Mouse (Mus musculus) hindbrain, embryonic 16.5 days (tissue): ENCODE measurements around the gene Cct5. TPM values are rescaled to one million over a fixed set of nuclear protein-coding genes. Genes with fewer than 3 reads are reported as not detected.

ENCODE experiments used
- ATAC-seq: fragments of 200-750 bp; cut with Nextera tagmentation; 2 replicates; pipeline ENCODE4 v1.8.0; 2017; ENCODE audit warnings: moderate TSS enrichment, moderate library complexity
- H3K27ac ChIP-seq: fragments of 300-500 bp; sonication (generic); 2 replicates; pipeline ENCODE4 v1.5.1; 2014; ENCODE audit warnings: low read depth, mild to moderate bottlenecking, control low read depth, low read length, moderate library complexity
- H3K27me3 ChIP-seq: fragments of 300-500 bp; sonication (generic); replicated peaks from 2 replicates; pipeline ENCODE4 v1.6.1; 2014; ENCODE audit warnings: low read length; ENCODE audit not compliant: control insufficient read depth, insufficient read depth
- H3K36me3 ChIP-seq: fragments of 300-500 bp; sonication (generic); 2 replicates; pipeline ENCODE4 v1.6.1; 2014; ENCODE audit warnings: mild to moderate bottlenecking, low read length, moderate library complexity, mixed read lengths; ENCODE audit not compliant: control insufficient read depth, insufficient read depth
- H3K4me1 ChIP-seq: fragments of 300-500 bp; sonication (generic); 2 replicates; pipeline ENCODE4 v1.6.1; 2014; ENCODE audit warnings: low read depth, low read length; ENCODE audit not compliant: control insufficient read depth, insufficient read depth
- H3K4me2 ChIP-seq: fragments of 300-500 bp; sonication (generic); 2 replicates; pipeline ENCODE4 v1.6.1; 2014; ENCODE audit warnings: mild to moderate bottlenecking, low read length, control low read depth, moderate library complexity
- H3K4me3 ChIP-seq: fragments of 300-500 bp; sonication (generic); 2 replicates; pipeline ENCODE4 v1.5.1; 2014; ENCODE audit warnings: mild to moderate bottlenecking, low read length, control low read depth, moderate library complexity
- H3K9ac ChIP-seq: fragments of 300-500 bp; sonication (generic); 2 replicates; pipeline ENCODE4 v1.6.1; 2014; ENCODE audit warnings: low read depth, mild to moderate bottlenecking, control low read depth, low read length, moderate library complexity
- H3K9me3 ChIP-seq: fragments of 300-500 bp; sonication (generic); 2 replicates; pipeline ENCODE4 v1.6.1; 2014; ENCODE audit warnings: mild to moderate bottlenecking, low read length, moderate library complexity; ENCODE audit not compliant: control insufficient read depth
- WGBS: fragments of 180-500 bp; shearing (Covaris S2); extraction: QIAGEN DNeasy Blood & Tissue Kit; methylation state at CpG from one replicate; pipeline ENCODE4 v1.1.7; 2014; 5-methylcytosine and 5-hydroxymethylcytosine counted together
- polyA plus RNA-seq: library from polyadenylated mRNA; unstranded; fragments of >200 nt; fragmentation: Nextera tagmentation; extraction: Ambion mirVana; gene quantifications from 2 replicates; pipeline ENCODE4 v1.2.1, GENCODE M21; 2015

Gene Cct5
- polyA plus RNA-seq, 1 experiment from 2014 or later: 484 TPM

DNA sequence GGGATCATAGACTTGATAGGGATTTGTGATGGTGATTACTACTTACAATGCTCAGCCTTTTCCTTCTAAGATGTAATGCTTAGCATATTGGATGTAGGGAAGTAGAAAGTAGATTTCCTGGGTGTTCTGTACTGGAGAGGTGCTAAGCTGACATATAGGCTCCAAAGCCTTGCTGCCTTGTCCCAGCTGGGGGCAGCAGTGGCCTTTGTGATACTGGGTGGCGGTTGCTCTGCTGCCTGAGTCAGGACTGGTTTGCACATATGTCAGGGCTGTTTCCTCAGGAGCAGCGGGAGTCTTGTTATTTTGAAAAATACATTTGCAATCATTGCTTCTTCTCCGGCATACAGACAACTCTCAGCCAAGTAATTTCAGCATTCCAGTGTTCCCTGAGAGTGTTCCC, 9.4 kb upstream of the Cct5 start:
- Histone ChIP-seq H3K9ac (no peak overlapping the region), H3K4me3 (no peak overlapping the region), H3K27me3 (no peaks in the 10 kb centered on the region), H3K27ac (no peak overlapping the region), H3K36me3 (no peaks in the 10 kb centered on the region), H3K9me3 (no peaks in the 10 kb centered on the region), H3K4me1 (peaks cover 2% of the 10 kb centered on the region; the same call in 1 of the 2 replicates), H3K4me2 (no peak overlapping the region)
- 65% methylated on average over 3 of the region's 3 CpGs for WGBS
- peak; percentile 86 for ATAC-seq

DNA sequence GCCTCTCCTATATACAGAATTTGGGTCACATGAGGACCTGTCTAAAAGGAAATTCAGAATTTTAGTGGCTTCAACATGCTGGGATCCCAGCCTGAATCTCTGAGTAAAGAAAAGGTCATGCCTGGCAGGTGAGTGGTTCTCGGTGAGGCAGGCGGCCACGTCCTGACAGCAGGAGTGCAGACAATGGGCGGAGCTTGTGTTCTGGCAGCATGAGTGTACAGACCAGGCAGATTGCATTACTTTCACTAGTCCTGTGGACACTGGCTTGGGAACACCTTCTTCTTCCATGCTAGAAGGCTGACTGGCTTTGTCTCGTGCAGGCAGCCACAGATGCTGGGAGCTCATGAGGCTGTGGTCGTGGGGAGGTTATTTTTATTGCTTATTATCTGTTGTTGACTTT, 5.2 kb upstream of the Cct5 start:
- Histone ChIP-seq H3K4me1 (peaks cover 8% of the 10 kb centered on the region), H3K4me2 (no peak overlapping the region), H3K9me3 (no peaks in the 10 kb centered on the region), H3K4me3 (no peak overlapping the region), H3K27ac (no peak overlapping the region), H3K9ac (no peak overlapping the region; the same call in 1 of the 2 replicates), H3K36me3 (no peaks in the 10 kb centered on the region), H3K27me3 (no peaks in the 10 kb centered on the region)
- 70% methylated on average over 6 of the region's 6 CpGs for WGBS
- ATAC-seq: no peak

DNA sequence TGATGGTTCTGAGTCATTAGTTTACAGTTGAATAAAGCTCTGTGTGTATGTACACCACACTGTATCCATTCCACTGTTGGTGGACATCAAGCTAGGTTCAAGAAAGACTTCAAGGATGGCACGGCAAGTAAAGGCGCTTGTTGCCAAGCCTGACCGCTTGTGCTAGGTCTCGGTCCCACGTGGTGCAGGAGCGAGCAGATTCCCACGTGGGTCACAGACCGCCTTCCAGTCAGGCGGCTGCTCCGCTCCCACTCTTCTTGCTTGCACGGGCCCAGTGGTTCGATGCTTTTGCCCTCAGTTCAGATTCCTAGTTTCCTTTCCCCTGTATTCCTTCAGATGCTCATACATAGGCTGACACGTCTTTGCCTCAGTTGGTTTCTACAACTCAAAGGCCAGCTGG, 1.5 kb upstream of the Cct5 start:
- WGBS: 85% methylated on average over 13 of the region's 13 CpGs
- H3K36me3 ChIP-seq: no peaks in the 10 kb centered on the region
- peaks cover 21% of the 10 kb centered on the region for H3K4me1 ChIP-seq
- H3K27ac ChIP-seq: peak overlapping the region; percentile 96
- H3K27me3 ChIP-seq: no peaks in the 10 kb centered on the region
- H3K9me3 ChIP-seq: no peaks in the 10 kb centered on the region
- peak overlapping the region; percentile 63; the same call in 1 of the 2 replicates for H3K4me2 ChIP-seq
- peak overlapping the region; percentile 58; the same call in 1 of the 2 replicates for H3K4me3 ChIP-seq
- H3K9ac ChIP-seq: peak overlapping the region; percentile 96
- ATAC-seq: no peak

DNA sequence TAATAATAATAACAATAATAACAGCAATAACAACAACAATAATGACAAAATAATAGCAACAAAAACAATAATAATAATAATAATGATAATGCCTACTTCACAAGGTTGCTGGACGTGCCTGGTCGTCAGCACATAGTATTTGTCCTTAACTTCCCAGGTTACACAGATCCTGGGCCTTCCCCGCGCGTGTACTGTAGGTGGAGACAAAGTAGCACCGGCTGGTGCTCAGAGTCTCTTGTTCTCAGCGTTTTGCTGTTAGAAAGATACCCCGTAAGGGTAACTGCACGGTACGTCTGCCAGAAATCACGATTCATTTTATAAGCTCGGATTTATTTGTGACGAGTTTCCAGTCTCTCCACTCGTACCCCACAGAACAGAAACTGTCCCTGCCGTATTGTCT, 822 bp upstream of the Cct5 start:
- 3% methylated on average over 15 of the region's 15 CpGs for WGBS

DNA sequence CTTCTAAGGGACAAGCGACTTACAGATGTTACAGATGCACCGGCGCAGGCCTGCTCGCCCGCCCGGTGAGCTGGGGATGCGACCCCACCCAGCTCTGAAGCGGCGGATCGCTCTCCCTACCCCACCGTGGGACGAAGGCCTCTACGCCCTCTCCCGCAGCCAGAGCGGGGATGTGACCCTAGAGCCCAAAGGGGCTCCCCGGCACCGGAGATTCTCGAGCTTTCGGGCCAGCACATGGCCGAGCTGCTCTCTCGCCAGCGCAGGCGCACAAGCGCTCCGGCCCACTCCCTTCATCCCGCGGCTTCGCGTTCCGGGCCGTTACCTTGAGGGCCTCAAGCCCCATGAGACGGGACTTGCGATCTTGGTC, 342 bp downstream of the Cct5 start:
- ATAC-seq: peak; percentile 84
- no peaks in the 10 kb centered on the region for H3K36me3 ChIP-seq
- WGBS: under 1% methylated on average over 33 of the region's 33 CpGs

More for the DNA sequence above, 822 bp upstream of the Cct5 start:
- peak; percentile 81 for ATAC-seq
- no peaks in the 10 kb centered on the region for H3K27me3 ChIP-seq
- no peaks in the 10 kb centered on the region for H3K36me3 ChIP-seq
- peak overlapping the region; percentile 96 for H3K9ac ChIP-seq
- peak overlapping the region; percentile 58 for H3K4me3 ChIP-seq
- peak overlapping the region; percentile 96 for H3K27ac ChIP-seq
- no peaks in the 10 kb centered on the region for H3K9me3 ChIP-seq
- H3K4me2 ChIP-seq: peak overlapping the region; percentile 63
- peaks cover 21% of the 10 kb centered on the region for H3K4me1 ChIP-seq

DNA sequence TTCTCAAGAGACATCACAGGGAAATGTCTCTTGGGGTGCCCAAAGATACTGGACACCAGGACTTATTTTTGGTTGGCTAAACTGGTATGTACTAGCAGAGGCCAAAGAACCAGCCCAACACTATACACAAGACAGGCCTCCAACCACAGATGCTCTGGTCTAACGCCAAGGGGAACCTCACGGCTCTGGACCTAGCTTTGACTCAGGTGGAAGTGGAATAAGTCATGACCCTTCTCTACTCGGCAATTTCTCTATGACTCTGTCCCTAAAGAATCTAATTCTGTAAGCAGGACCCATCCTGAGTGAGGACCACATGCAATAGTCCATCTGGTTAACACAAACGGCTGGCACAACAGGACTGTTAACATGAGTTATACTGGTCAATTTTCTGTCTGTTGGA, 1.8 kb downstream of the Cct5 start:
- ATAC-seq: no peak
- Histone ChIP-seq H3K4me3 (peak overlapping the region; percentile 3; the same call in 1 of the 2 replicates), H3K36me3 (peaks cover 12% of the 10 kb centered on the region), H3K9me3 (no peaks in the 10 kb centered on the region), H3K9ac (no peak overlapping the region), H3K27me3 (no peaks in the 10 kb centered on the region), H3K4me1 (peaks cover 19% of the 10 kb centered on the region), H3K4me2 (peak overlapping the region; percentile 78), H3K27ac (no peak overlapping the region)
- 69% methylated on average over 4 of the region's 4 CpGs for WGBS

More for the DNA sequence above, 342 bp downstream of the Cct5 start:
- Histone ChIP-seq H3K27ac (peak overlapping the region; percentile 86), H3K9ac (peak overlapping the region; percentile 77), H3K4me1 (peaks cover 19% of the 10 kb centered on the region), H3K4me3 (peak overlapping the region; percentile 58), H3K27me3 (no peaks in the 10 kb centered on the region), H3K9me3 (no peaks in the 10 kb centered on the region), H3K4me2 (peak overlapping the region; percentile 78)

DNA sequence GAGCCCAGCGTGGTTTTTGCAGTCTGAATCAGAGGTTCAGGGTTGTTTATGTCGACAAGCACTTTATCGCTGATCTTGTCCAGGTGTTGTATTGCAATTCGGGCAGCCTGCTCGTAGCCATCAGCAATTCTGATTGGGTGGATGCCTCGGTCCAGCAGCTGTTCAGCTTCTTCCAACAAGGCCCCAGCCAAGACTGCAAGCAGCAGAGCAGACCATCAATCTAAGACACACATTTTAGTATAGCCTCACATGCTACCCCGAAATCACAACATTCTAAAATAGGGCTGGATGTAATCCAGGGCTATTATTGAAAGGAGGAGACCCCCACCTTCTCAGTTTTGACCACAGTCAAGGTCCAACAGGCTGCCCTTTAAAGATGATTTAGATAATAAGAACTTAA, 6.0 kb downstream of the Cct5 start:
- Histone ChIP-seq H3K9ac (no peak overlapping the region), H3K27me3 (no peaks in the 10 kb centered on the region), H3K4me2 (no peak overlapping the region), H3K4me3 (no peak overlapping the region), H3K36me3 (peaks cover 52% of the 10 kb centered on the region), H3K27ac (no peak overlapping the region), H3K9me3 (no peaks in the 10 kb centered on the region), H3K4me1 (peaks cover 13% of the 10 kb centered on the region)
- ATAC-seq: no peak
- WGBS: 88% methylated on average over 7 of the region's 7 CpGs

DNA sequence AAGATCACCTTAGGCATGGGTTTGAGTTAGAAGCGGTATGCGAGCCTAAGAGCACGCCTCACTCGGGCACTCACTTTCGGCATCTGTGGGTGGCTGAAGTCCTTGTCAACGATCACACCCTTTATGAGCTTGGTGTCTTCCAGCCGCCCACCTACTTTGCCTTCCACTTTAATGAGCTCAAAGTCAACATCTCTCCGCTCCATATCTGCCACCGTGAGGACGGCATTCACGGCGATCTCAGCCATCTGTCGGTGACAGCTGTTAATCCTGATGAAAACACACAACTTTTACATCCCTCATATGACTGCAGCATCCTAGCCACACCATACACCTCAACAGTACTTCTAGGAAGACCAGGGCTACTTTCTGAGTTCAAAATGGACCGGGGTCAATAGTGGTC, 7.3 kb downstream of the Cct5 start:
- Histone ChIP-seq H3K4me1 (peaks cover 4% of the 10 kb centered on the region), H3K9ac (no peak overlapping the region), H3K4me2 (no peak overlapping the region), H3K9me3 (no peaks in the 10 kb centered on the region), H3K27ac (no peak overlapping the region), H3K36me3 (peaks cover 65% of the 10 kb centered on the region), H3K27me3 (no peaks in the 10 kb centered on the region), H3K4me3 (no peak overlapping the region)
- WGBS: 93% methylated on average over 14 of the region's 14 CpGs
- no peak for ATAC-seq

DNA sequence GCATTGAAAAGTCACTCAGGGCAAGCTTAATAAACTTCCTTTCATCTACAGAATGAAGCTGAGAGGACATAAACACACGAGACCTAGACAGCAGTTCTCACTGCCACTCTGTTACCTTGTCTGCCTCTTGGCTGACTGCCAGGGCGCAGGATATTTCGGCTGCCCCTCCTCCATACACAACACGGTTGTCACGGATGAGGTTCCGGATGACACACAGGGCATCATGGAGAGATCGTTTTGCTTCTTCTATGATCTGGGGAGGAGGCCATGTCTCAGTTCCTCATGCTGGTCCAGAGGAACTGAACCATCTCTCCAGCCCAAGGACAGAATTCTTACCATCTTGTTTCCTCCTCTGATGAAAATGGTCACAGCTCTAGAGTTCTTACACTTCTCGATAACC, 9.1 kb downstream of the Cct5 start:
- H3K4me3 ChIP-seq: no peak overlapping the region
- WGBS: 90% methylated on average over 8 of the region's 8 CpGs
- no peaks in the 10 kb centered on the region for H3K4me1 ChIP-seq
- H3K9ac ChIP-seq: no peak overlapping the region
- H3K4me2 ChIP-seq: no peak overlapping the region
- H3K27ac ChIP-seq: no peak overlapping the region
- H3K9me3 ChIP-seq: no peaks in the 10 kb centered on the region
- peaks cover 65% of the 10 kb centered on the region for H3K36me3 ChIP-seq
- no peaks in the 10 kb centered on the region for H3K27me3 ChIP-seq
- ATAC-seq: no peak

DNA sequence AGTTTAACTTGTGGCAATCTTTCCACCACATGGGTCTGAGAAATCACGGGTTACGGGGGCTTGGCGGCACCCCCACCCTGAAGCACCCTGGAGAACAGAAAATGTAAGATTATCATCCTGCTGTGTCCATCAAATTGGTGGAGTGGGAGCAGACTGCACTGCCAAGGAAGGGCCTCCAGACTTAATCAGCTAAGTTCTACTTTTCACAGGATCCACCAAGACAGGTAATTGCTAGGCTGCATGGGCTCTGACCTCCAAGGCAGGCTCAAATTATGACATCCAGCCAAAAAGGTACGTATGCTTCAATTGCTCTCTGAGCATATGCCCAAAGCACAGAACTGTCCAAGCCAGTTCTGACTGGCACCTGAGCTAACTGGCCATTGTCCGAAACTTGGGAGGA, 11.4 kb downstream of the Cct5 start:
- 93% methylated on average over 5 of the region's 5 CpGs for WGBS
- H3K27me3 ChIP-seq: no peaks in the 10 kb centered on the region
- H3K4me1 ChIP-seq: no peaks in the 10 kb centered on the region
- H3K4me2 ChIP-seq: no peak overlapping the region
- H3K9me3 ChIP-seq: no peaks in the 10 kb centered on the region
- H3K9ac ChIP-seq: no peak overlapping the region
- no peak overlapping the region for H3K4me3 ChIP-seq
- H3K36me3 ChIP-seq: peaks cover 57% of the 10 kb centered on the region
- no peak overlapping the region for H3K27ac ChIP-seq
- no peak for ATAC-seq
